Mouse (Mus musculus): Measurements from ENCODE around the gene Agl. TPM values are rescaled to one million over a fixed set of nuclear protein-coding genes. Genes with fewer than 3 reads are reported as not detected.
"Not testable (repeated sequence)": the region's sequence is repeated elsewhere in the genome, so short reads cannot be mapped to it uniquely, and the experiment has no call there.

Agl gene
- total RNA-seq, 1 experiment from 2014 or later = 46.4 TPM

DNA sequence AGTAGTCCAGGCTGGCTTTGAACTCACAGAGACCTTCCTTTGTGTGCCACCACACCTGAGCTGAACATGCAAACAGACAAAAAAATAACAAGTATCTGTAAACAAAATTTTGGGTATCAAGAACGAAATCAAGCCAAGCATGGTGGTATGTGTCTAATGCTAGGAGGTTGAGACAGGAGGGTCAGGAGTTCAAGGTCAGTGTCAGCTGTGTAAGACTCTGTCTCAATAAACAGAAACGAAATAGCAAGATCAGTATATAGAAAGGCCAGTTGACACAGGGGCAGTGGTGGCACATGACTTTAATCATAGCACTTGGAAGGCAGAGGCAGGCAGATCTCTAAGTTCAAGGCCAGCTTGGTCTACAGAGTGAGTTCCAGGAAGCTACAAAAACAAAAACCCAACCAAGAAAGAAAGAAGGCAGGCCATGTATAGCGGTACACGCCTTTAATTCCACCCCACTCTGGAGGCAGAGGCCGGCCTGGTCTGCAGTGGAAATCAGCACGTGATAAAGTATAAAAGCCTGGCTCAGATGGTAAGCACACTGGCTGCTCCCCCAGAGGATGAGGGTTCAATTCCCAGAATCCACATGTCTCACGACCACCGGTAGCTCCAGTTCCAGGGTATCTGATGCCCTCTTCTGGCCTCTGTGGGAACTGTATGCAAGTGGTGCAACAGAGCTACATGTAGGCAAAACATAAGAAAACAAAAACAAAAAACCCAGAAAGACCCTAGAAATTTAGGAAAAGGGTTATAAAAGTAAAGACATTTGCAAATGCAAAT, 59.4 kb downstream of the Agl start:
- peak; percentile 46 for DNase-seq

GRCm38 (mm10) chr3:116747648-116748047, 60.3 kb downstream of the Agl start:
- DNase-seq = not testable (repeated sequence)

- no peak for DNase-seq
Measured at GRCm38 (mm10) chr3:116740963-116741362, 67.0 kb downstream of the Agl start.

DNA sequence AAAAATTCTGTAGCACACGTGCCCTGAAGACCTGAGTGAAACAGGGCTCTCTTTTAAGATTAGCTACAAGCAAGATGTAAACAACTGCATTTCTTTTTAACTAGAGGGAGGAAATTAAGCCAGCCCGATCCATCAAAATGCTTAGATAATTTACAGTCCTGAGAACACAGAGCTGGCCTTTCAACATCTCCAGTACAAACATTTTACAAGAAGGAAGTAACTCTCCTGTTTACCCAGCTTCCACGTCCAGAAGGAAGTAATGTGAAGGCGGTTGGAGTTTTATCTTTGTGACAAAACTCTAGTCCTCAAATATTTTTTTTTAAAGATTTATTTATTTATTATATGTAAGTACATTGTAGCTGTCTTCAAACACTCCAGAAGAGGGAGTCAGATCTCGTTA, 67.9 kb downstream of the Agl start:
- no peak for DNase-seq

DNA sequence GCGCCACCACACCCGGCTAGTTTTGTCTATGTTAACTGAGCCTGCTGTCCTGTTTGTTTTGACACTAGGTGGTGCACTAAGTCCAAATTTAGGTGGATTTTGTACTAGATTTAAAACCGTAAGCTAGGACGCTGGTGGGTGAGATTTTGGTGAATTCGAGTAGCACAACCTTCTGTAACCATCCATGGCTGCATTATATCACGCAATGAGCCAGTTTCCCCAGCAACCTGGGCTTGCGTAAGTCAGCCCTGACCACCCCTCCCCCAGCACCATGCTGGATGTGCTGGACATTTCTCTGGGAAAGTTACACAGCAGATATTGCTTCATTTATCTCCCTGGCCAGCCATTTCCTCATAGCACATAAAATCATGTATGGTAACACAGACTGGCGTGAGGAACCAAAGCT, 70.6 kb downstream of the Agl start:
- peak; percentile 78 for DNase-seq

GRCm38 (mm10) chr3:116729483-116730174, 78.3 kb downstream of the Agl start:
- DNase-seq = no peak

DNA sequence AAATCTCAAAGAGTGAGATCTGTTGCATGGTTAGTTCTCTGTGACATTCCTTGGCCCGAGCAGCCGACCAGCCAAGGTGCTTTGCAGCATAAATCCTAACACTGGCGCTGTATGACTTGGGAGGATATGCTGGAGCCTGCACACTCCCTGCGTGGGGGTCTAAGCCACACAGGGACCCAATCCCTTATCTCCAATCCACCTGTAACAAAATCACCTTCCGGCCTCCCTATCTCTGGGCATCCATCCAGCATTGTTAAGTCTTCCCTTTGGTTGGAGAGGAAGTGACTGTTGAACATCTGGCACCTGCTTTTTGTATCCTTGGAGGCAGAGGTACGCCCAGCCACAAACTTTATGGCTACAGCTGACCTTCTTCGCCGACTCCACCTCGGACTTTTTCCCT, 81.2 kb downstream of the Agl start:
- DNase-seq = no peak

DNA sequence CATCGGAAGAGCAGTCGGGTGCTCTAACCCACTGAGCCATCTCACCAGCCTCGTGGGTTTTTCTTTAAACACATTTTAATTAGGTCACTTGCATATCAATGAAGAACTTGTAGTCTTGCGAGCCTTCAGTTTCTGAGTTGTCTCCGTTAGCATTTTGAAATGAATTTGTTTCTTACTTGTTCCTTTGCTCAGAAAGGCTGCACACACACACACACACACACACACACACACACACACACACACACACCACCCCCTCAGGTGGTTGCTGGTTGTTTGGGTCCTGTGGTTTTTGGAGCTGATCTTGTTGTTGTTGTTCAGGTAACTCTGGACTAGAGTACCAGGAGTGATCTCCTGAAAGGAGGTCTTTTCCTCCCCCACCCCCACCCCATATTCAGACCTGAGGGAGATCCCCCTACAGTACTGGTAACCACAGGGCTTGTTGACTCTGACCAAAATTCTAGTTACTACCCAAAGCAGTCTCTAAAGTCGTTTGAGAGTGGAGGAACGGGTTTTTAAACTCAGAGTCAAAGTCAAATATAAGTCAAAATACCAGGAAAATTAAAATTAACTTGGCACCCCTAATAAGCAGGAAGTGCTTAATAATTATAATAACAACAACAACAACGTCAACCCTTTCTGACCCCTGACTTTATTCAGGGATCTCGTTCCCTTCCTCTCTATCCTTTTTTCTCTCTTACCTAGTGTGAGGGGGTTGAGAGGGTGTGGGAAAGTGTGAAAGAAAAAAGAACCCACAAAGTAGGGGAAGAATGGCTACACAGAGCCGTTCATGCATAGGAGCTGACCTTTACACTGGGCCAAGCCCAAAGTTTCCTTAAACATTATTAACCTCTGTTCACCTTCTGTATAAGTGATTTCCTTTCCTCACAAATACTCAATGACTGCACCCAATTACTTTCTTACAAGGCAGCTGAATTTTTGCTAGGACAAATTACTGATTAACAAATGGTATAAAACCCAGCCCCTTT, 84.2 kb downstream of the Agl start:
- DNase-seq = no peak

DNA sequence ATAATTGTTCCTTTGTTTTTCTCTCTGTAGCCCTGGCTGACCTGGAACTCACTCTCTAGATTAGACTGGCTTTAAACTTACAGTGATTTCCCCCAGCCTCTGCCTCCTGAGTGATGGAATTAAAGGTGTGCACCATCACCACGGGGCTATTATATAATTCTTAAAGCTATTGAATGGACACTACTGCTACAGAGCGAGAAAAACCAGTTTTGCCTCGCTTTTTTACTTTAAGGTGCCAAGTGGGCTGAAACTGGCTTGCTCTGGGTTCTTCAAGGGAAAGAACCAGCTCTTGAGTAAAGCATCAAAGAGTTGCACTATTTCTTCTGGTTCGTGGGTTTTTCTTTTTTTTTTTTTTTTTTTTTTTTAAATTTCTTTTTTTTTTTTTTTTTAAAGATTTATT, 85.0 kb downstream of the Agl start:
- DNase-seq = no peak

DNA sequence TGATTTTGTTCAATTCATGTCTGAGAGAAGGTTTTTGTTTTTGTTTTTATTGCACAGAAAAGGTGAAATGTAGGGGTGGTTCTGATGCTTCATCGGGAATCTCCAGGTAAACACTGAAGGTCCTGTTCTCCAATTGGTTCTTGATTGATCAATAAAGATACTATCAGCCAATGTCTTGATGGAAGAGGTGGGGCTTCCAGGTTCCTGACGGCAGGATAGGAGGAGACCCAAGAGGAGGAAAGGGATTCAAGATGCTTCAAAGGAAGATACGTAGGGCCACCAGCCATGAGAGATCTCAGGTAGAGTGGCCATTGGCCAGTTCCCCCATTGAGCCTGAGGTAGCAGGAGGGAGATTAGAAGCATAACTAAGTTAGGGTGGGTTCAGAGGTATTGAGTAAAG, 89.0 kb downstream of the Agl start:
- DNase-seq = no peak

- DNase-seq = no peak
Measured at GRCm38 (mm10) chr3:116713031-116713430, 94.9 kb downstream of the Agl start.

- DNase-seq = no peak
Measured at GRCm38 (mm10) chr3:116712436-116712881, 95.5 kb downstream of the Agl start, which contains the start of gene Slc35a3. TSS of gene Slc35a3 (minus strand) at chr3:116712831.

DNA sequence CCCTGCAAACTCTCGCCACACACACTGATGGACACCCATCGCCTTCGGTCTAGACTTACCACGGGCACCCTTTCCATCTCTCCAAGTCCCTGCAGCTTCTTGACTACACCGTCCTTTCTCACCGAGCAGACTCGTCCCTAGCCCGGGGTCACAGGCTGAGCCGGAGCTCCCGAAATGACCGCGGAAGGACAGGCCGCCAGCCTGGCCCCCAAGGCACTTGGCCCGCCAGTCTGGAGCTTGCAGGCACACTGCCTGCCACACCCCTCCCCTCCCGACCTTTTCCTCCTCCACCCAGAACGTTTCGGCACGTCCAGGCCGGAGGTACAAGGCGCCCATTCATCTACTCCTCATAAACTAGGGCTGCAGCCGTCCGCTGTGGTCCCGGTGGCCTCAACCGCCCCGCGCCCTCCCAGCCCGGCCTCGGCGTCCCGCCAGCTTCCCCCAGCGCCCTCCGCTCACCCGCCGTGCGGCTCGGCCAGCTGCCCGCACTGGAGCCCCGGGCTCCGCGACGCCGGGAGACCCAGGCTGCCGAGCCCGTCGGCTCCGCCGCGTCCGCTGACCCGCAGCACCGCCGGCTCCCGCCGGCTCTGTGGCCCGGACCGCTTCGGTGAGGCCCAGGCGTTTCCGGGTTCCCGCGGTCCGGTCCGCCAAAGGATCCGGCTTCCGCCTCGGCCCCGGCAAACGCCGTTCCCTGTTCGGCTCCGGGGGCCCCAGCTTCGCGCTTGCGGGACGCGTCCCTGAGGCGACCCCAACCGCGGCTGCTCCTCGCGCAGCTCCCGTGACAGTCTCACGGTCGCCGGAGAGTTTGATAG, 96.1 kb downstream of the Agl start:
- peak; percentile 91 for DNase-seq

- no peak for DNase-seq
Measured at GRCm38 (mm10) chr3:116710941-116711340, 97.0 kb downstream of the Agl start.

GRCm38 (mm10) chr3:116705637-116706204, 102.2 kb downstream of the Agl start:
- no peak for DNase-seq

DNA sequence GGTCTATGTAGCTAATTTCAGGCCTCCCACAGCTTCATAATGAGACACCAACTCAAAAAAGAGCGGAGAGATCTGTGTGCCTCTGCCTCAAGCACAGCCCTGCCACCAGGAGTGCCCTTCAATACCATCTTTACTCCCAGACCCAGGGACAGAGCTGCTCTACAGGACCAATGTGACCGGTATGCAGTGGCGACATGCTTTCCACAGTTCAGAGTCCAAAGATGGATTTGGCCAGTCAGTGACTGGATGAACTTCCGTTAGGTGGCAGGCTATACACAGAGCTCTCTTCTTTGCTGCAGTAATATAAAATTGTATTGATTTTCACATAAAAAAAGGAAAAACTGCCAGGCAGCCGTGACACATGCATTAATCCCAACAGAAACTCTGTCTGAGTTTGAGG, 104.1 kb downstream of the Agl start:
- no peak for DNase-seq

- DNase-seq = no peak
Measured at GRCm38 (mm10) chr3:116702647-116703272, 105.2 kb downstream of the Agl start.

- no peak for DNase-seq
Measured at GRCm38 (mm10) chr3:116701601-116702000, 106.4 kb downstream of the Agl start.

DNA sequence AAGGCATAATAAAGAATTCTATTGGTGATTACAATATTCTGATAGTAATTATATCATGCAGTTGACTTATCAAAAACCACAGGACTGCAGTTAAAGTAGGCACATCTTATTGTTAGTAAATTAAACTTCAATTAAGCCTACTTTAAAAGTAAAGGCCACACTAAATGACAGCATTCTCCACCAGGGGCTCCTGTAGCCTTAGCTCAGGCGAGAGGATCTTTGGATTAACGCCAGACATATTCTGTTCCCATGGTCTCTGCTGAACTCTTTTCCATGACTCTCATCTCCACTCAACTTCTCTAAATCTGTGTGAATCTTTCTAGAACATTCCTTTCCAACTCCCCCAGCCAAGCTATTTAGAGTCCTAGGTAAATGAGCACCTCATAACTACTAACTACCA, 109.2 kb downstream of the Agl start:
- peak; percentile 23 for DNase-seq

DNA sequence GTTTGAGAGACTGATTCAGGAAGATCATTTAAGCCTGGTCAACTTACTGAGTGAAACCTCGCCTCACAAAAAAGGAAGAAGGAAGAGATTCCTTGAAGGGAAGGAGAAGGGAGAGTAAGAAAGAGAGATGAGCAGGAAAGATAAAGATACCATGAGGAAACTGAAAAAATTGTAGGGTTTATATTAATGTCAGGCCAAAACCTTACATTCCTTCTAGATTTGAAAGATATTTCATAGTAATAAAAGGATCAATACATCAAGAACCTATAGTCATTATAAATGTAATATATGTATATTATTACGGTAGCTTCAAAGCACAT, 112.3 kb downstream of the Agl start:
- no peak for DNase-seq

Measured in adrenal gland, postnatal 14 days (tissue).